Mouse (Mus musculus): Measurements from ENCODE around the gene Clec4a1.

Clec4a1 gene

GRCm38 (mm10) chr6:122921451-122921850, at the start of gene Clec4a1:
Gene Clec4a1 (plus strand): TSS chr6:122921848.
- DNase-seq (ENCODE audit: low spot score) = no peak

- DNase-seq (ENCODE audit: low spot score) = peak; percentile 7
These were observed 48.8 kb upstream of the Clec4a1 start for GRCm38 (mm10) chr6:122872800-122873199.

DNA sequence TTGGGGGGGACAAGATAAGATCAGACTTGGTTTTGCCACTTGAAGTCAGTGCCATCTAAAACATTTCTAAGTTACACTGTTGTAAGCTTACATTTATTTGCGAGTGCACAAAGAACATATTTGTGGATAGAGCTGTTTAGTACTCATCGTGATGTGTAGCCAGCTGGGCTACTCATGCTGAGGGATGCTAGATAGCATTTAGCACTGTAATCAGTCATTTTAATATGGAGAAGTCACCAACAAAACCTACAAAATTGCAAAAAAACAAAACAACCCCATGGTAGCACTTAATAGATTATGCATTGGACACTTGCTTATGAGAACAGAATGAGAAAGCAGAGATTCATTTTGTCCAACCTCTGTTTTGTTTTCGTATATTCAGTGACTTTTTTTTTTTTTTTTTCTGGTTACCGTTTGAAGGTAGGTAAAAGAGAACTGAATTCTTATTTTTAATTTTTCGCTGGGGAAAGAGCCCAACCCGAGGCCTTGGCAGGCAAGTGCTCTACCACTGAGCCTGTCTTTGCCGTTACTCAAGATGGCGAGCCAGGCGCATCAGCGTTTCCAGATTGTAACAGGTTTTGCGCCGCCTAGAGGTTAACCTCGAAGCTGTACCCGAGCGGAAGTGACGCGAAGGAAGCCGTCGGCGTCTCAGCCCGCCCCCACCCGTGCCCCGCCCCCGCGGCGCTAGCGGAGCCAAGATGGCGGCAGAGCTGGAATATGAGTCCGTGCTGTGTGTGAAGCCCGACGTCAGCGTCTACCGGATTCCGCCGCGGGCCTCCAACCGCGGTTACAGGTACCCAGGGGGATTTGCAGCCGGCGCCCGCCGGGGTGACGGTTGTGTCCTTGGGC, 47.6 kb upstream of the Clec4a1 start, which contains the start of gene Necap1:
TSS of gene Necap1 (plus strand) at position 604 of the 849 bp plus-strand sequence.
- peak; percentile 92 for DNase-seq (ENCODE audit: low spot score)

DNA sequence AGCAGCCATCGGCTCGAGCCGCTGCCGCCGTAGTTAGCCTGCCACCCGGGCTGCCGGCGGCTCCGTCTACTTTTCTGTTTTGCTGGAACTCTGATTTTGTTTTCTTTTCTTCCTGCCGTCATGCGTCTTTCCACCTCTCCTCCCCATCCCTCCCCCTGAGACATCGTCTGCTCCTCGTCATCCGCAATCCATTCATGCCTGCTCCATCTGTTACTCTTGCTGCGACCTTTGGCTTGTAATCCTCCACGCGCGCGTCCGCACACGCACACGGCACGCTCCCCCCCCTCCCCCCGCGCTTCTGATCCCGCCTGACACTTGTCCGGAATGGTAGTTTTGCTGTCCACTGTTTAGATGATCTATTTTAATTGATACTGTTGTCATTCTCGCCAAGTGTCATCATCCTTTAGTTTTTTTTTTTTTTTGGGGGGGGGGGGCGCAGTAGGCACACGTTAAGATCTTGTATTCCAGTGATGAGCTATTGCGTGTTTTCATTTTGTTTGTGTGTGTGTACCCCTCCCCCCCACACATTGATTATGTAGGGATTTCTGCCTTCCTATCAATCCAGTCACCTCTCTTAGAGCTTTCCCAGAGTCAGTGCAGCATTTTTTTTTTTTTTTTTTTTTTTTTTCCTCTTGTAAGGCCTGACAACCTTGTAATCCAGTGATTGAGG, 46.8 kb upstream of the Clec4a1 start:
- no peak for DNase-seq (ENCODE audit: low spot score)

- no peak for DNase-seq (ENCODE audit: low spot score)
These were observed 42.4 kb upstream of the Clec4a1 start for GRCm38 (mm10) chr6:122879141-122879735.

DNA sequence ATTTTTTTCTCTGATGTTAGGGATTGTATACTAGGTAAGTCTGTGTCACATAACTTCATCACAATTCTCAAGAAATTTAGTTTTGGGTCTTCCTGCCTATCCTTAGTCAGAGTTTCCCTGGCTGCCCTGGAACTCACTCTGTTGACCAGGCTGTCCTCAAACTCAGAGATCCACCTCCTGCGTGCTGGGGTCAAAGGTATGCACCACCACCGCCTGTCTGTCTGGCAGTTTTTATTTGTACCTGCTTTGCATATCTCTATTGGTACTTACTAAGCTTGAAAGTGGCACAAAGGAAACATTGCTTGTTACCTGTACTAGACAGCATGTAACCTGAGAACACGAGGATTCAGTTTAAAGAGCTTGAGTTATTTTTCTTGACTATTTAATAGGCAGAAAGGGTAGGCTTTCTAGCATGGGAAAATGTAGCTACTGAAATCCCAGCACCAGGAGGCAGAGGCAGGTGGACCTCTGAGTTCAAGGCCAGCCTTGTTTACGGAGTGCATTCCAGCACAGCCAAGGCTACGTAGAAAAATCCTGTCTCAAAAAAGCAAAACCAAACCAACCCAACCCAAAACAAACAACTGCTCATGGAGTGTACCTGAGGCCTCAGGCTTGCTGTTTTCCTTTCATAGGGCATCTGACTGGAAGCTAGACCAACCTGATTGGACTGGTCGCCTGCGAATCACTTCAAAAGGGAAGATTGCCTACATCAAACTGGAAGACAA, 41.7 kb upstream of the Clec4a1 start:
- DNase-seq (ENCODE audit: low spot score) = no peak

GRCm38 (mm10) chr6:122881287-122881686, 40.4 kb upstream of the Clec4a1 start:
- no peak for DNase-seq (ENCODE audit: low spot score)

DNA sequence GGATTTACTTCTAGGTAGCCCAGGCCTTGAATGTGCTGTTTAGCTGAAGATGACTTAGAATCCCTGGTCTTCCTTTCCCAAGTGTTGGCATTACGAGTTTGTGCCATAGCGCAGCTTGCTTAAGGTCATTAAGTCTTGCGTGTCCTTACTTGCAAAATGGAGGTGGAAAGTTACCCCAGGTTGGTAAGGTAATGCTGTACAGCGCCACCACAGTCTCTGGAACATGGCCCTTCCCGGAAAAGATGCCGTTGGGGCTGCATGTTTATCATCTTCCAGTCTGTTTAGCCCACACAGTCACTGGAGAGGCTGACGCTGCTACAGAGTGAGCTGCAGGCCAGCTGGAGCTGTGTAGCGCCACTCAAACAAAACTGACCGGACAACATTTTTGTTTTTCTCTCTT, 38.0 kb upstream of the Clec4a1 start:
- no peak for DNase-seq (ENCODE audit: low spot score)

DNA sequence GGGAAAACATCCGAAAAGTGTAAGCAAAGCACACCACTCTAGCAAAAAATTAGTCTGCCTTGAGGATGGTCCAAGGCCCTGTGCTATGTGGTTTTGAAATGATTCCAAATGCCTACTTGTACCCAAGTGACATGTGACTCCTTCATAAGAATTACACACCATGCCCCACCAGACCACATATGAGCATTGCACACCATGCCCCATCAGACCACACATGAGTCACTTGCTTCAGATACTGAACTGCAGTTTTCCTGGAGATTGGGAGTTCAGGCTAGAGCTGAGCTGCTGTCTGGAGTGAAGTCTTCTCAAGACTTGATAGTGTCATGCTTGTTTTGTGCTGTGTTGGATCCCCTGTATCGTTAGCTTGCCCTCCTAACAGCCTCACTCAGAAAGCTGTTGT, 32.0 kb upstream of the Clec4a1 start:
- no peak for DNase-seq (ENCODE audit: low spot score)

DNA sequence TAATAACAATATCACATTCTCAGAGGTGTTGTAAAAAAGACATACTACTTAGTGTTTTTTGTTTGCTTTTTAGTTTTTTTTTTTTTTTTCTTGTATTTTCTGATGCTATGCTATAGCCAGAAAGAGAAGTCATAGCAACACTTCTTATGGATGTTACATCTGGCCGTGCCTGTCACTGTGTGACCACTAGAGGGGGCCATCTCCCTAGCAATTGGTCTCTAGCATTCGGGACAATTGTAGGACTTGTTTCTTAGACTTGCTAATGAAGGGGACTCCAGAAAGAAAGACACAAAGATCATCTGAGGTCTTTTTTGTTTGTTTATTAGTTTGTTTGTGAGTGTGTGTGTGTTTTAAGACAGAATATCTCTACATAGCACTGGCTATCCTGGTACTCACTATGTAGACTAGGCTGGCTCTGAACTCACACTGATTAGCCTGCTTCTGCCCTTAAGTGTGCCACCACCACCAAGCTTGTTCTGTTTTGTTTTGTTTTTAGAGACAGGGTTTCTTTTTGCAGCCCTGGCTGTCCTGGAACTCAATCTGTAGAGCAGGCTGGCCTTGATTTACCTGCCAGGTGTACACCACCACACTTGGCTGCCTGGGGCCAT, 29.1 kb upstream of the Clec4a1 start:
- DNase-seq (ENCODE audit: low spot score) = peak; percentile 39

DNA sequence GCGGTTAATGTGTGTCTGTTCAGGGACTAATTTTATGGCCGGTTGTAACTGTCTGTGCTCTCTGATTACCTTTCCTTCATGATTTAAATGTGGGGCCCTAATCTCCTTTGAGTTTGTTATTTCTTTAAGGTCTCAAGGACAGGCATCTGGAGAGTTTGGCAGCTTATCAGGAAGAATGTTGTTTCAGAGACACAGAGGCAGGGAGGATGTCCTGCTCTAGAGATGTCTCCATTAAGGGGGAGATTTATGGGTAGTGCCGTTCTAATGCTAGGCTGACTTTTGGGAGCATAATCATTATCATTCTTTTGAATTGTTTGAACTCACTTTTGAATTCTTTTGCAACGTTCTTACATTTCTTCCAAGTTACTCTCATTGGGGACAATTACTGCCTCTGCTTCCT, 1.7 kb upstream of the Clec4a1 start:
- DNase-seq (ENCODE audit: low spot score) = no peak

DNA sequence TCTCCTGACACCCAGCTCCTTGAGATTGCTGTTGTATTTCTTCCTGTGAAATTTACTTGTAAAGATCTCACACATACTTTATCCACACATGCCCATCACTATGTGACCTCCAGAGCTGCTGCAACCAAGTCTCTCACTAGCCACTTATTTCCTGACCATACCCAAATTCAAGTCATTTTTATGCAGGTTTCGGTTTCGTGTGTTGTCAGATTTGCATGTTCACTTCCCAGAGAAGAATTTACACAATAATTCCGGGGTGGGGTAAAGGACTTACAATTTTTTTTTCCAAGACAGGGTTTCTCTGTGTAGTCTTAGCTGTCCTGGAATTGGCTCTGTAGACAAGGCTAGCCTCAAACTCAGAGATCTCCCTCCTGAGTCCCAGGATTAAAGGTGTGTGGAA, 13.2 kb downstream of the Clec4a1 start:
- no peak for DNase-seq (ENCODE audit: low spot score)

GRCm38 (mm10) chr6:122939618-122940017, 18.0 kb downstream of the Clec4a1 start:
- no peak for DNase-seq (ENCODE audit: low spot score)

- no peak for DNase-seq (ENCODE audit: low spot score)
These were observed 25.1 kb downstream of the Clec4a1 start for GRCm38 (mm10) chr6:122946760-122947159.

- peak; percentile 6 for DNase-seq (ENCODE audit: low spot score)
These were observed 30.8 kb downstream of the Clec4a1 start, which contains the start of gene Clec4a3 for GRCm38 (mm10) chr6:122952401-122952800. Gene Clec4a3 (plus strand): TSS chr6:122952515.

- DNase-seq (ENCODE audit: low spot score) = no peak
These were observed 42.9 kb downstream of the Clec4a1 start for GRCm38 (mm10) chr6:122964562-122964961.

- DNase-seq (ENCODE audit: low spot score) = no peak
These were observed 47.4 kb downstream of the Clec4a1 start for GRCm38 (mm10) chr6:122969048-122969447.
